Mouse (Mus musculus): Measurements from ENCODE around the gene Morn4.
A peak's percentile ranks its signal among the peaks of the same experiment; 100 is the strongest.
"Not testable (repeated sequence)": the region's sequence is repeated elsewhere in the genome, so short reads cannot be mapped to it uniquely, and the experiment has no call there.

The Morn4 gene

DNA sequence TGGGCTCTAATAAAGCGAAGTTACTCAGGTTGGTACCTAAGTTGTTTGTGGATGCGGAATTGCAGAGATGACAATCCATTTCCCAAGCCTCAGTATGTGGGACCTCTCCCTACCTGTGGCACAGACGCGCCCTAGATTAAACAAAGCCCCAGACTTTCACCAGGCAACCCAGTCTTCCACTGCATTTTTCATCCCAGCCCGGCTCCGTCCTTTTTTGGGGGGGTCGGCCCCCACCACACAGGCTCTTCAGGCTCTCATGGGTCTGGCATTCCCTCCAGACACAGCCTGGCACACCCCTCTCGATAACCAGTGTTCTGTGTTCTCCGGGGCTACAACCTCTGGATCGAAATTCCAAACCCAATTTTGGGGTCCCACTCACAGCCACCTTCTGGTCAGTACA lies 467 bp downstream of the Morn4 start:
- no peak for DNase-seq (ENCODE audit: low read depth, low spot score)

DNA sequence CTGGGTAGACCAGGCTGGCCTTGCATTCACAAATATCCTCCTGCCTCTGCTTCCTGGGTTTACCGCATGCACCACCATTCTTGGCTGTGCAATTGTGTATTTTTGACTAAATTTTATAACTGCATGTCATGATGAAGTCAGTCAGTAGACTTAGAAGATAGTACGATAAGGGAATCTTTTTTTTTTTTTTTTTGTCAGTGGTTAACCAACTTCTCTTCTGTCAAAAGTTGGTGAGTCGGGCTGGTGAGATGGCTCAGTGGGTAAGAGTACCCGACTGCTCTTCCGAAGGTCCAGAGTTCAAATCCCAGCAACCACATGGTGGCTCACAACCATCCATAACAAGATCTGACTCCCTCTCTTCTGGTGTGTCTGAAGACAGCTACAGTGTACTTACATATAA lies 4.5 kb downstream of the Morn4 start:
- DNase-seq (ENCODE audit: low read depth, low spot score): not testable (repeated sequence)

DNA sequence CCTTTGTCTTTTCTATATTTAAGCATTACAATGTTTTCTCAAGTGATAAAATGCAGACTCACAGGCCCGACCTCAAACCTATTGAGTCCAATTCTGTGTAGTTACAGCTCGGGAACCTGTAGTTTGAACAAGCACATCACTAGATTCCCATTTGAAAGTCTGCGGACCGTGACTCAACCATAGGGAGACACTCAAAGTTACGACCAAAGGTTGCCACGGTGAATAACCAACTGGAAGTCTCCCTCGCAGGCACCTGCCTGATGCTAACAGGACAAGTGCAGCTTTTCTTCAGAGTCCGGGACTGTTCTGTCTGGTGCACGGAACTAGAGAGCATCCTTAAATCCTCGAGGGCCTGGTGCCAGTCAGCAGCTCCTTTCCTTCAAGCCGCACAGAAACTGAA lies 5.7 kb downstream of the Morn4 start:
- DNase-seq (ENCODE audit: low read depth, low spot score): no peak

DNA sequence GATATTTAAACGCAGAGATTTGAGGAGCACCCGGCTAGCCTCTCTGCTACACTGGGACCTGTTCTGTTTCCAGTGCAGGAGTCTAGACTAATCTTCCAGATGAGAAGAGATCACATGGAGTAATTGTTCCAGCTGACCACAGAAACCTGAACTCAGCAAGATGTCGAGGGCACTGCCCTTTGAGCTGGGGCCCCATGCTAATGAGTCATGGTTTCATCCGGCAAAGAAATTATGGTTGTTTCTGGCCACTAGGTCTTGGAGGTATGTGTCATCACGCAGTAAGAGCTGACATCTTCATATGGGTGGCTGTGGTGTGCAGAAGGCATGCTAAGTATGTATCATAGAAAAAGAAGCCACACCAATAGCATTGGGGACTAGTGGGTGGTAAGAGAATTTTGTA lies 6.2 kb downstream of the Morn4 start:
- no peak for DNase-seq (ENCODE audit: low read depth, low spot score)

- DNase-seq (ENCODE audit: low read depth, low spot score): no peak
These were observed 7.2 kb downstream of the Morn4 start for GRCm38 (mm10) chr19:42079006-42079405.

DNA sequence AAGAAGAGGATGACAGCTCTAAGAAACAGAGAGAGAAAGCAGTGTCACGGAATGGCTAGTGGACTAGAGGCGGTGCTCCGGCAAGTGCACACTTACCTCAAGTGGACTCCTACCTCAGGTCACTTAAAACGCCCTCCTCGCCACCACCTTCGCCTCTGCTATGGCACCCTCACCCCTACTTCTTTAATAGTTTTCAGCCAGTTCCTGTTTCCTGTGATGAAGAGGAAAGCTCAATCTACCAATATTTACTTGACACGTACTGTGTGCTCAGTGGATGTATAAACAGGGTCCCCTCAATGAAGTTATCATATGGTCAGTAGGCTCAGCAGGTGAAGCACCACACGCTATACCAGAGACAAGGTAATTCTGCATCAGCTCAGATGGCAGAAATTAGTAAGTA lies 7.6 kb downstream of the Morn4 start:
- no peak for DNase-seq (ENCODE audit: low read depth, low spot score)

GRCm38 (mm10) chr19:42075992-42076391 lies 10.2 kb downstream of the Morn4 start:
- no peak for DNase-seq (ENCODE audit: low read depth, low spot score)

DNA sequence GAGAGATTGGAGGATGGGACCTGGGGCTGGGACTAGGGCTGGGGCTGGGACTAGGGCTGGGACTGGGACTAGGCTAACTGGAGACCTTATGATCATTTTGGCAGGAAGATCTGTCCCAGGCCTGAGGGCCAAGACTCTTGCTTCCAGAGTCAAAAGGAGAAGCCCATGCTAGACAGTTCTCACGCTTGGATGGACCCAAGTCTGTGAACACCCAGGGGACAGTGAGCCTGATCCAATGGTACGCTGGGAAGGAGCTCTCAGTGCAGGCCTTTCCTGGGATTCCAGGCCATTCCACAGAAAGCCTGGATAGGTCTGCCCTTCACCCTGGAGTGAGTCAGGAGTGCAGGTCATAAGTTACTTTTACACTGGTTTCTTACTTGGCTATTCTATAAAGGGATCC lies 11.1 kb downstream of the Morn4 start:
- no peak for DNase-seq (ENCODE audit: low read depth, low spot score)

DNA sequence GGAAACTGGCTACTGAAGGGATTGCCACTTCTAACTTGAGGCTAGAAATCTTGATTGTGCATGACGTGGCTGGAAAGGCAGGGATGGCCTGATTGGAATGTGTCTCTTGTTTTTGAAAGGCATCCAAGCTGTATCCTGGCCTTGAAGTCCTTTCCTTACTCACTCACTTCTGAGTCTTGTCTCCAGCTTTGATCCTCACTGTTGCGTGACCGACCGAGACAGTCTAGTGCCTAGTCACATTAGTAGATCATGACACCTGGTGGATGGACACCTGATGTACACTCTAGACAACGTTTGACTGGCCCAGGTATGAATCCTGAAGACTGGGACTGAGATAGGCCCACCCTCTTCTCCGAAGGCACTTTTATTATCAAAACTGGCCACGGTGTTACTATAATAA lies 13.4 kb downstream of the Morn4 start:
- DNase-seq (ENCODE audit: low read depth, low spot score): no peak

- DNase-seq (ENCODE audit: low read depth, low spot score): no peak
These were observed 14.1 kb downstream of the Morn4 start for GRCm38 (mm10) chr19:42071886-42072608.

GRCm38 (mm10) chr19:42071221-42071620 lies 14.9 kb downstream of the Morn4 start:
- DNase-seq (ENCODE audit: low read depth, low spot score): no peak

DNA sequence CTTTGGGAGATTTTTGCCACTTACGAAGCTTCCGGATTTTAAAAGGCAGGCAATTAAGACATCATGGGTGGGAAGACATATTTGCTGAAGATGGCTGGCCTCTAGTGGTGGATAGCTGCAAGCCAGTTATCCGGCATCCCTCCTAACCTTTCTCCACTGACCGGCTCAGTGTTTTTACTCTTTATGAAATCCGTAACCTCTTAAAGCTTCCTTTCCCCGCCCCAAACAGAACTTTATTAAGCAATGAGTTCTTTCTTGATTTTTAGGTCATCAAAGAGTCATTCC lies 17.0 kb downstream of the Morn4 start:
- no peak for DNase-seq (ENCODE audit: low read depth, low spot score)

DNA sequence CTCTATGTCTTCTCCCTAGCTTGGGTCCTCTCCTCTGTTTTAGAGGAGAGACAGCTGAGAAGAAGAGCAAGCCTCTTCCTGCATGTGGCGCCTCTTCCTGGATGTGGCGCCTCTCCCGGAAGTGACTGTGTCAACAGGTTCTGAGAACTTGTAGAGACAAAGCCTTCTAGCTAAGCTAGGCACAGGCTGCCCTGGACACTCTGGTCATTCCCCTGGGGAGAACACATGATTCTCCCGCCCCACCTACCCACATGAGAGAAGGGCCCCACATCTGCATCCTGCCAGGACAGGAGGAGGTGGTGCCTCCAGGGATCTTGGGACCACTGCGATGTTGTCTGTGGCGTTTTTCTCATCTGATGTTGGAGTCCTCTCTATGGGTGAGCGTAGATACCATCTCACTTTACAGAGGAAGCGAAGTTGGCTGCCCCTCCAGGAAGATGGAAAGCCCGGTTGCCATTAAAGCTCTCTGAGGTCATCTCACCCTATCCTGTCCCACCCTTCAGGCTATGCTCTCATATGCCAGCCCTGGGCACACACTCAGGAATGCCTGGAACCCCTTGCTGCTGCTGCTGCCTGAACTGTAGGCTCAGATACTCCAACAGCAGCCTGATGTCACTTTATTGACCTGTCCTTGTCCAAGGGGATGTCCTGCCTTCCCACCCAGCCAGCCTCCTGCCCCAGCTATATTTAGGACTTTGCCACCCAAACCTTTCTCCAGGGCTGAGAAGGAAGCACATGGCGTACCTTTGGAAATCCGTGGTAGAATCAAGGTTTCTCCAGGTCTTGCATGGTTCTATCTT lies 17.5 kb downstream of the Morn4 start:
- no peak for DNase-seq (ENCODE audit: low read depth, low spot score)

DNA sequence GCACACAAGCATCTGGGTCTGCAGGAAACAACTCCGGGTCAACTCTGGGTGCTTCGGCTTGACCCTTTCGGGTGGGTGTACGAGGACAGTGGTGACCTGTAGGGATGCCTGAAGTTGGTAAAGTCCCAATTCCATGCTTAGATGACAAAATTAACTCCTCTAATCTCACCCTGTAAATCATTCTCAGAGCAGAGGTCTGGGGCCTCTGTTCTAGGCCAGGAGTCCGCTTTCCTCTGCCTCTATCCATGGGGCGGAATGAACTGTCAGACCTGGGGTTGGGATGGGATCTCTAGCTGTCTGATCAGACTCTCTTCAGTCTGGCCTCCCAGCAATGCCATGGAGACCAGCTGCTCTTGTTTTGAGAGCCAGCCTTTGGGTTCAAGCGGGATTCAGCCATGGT lies 24.7 kb downstream of the Morn4 start:
- no peak for DNase-seq (ENCODE audit: low read depth, low spot score)

GRCm38 (mm10) chr19:42058426-42058825 lies 27.7 kb downstream of the Morn4 start:
- DNase-seq (ENCODE audit: low read depth, low spot score): no peak

GRCm38 (mm10) chr19:42056719-42057409 lies 29.3 kb downstream of the Morn4 start:
- DNase-seq (ENCODE audit: low read depth, low spot score): no peak

DNA sequence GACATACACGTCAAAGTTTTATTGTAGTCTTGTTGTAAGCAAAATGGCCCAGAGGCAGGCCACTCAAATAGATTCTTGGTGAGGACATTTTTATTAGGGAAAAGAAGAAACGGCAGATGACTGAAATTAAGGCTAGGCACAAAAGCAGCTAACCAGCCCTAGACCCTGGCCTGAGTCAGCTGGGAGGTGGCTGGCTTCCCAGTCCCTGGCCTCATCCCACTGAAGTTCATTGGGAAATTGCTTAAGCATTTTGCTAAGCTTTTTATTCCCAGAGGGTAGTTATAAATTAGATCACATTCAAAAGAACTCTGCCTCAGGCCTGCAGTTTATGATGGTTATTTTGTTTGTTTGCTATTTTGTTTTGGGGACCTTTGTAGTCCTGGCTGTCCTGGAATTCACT lies 30.3 kb downstream of the Morn4 start:
- no peak for DNase-seq (ENCODE audit: low read depth, low spot score)

- DNase-seq (ENCODE audit: low read depth, low spot score): no peak
These were observed 31.9 kb downstream of the Morn4 start for GRCm38 (mm10) chr19:42054255-42054654.

- no peak for DNase-seq (ENCODE audit: low read depth, low spot score)
These were observed 34.2 kb downstream of the Morn4 start, which contains the start of gene 4933411K16Rik for GRCm38 (mm10) chr19:42051948-42052347. 4933411K16Rik (plus strand) TSS chr19:42052248.

DNA sequence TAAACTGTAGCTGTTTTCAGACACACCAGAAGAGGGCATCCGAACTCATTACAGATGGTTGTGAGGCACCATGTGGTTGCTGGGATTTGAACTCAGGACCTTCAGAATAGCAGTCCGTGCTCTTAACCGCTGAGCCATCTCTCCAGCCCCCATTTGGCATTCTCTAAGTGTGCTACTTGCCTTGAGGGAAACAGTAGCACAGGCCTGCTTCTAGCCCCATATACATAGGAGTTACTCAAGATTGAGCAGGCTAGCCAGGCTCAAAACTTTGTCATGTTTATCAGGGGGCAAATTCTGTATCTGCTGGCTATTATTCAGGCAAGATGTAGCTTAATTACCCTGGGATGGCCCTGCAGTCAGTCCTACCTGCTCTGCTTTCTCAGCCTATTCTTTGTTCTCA lies 34.8 kb downstream of the Morn4 start:
- no peak for DNase-seq (ENCODE audit: low read depth, low spot score)

DNA sequence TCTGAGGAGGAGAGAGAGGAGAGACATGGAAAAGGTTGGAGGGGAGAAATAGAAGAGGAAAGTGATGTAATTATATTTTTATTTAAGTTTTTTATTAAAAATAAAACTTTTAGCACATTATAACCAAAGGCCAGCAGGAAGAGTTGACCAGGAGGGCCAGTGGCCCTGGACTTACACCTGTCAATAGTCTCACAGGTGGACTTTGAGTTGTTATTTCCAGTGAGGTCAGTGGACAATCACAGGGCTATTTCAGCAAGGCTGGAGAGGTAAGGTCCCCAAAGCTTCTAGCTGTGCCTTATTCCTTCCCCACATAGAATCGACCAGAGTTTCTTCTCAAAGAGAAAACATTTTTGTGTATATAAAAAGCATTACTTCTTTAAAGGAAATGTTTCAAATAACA lies 35.9 kb downstream of the Morn4 start:
- no peak for DNase-seq (ENCODE audit: low read depth, low spot score)

- DNase-seq (ENCODE audit: low read depth, low spot score): peak; percentile 76
These were observed 40.7 kb downstream of the Morn4 start, which contains the start of gene Hoga1 for GRCm38 (mm10) chr19:42045269-42046102. Hoga1 (plus strand) TSS chr19:42045610.

All from CD4-positive, CD25-positive, alpha-beta regulatory T cell, adult 2 months (primary cell).